ENCODE assay signal across 11 mouse cellular contexts in the genomic region with DNA sequence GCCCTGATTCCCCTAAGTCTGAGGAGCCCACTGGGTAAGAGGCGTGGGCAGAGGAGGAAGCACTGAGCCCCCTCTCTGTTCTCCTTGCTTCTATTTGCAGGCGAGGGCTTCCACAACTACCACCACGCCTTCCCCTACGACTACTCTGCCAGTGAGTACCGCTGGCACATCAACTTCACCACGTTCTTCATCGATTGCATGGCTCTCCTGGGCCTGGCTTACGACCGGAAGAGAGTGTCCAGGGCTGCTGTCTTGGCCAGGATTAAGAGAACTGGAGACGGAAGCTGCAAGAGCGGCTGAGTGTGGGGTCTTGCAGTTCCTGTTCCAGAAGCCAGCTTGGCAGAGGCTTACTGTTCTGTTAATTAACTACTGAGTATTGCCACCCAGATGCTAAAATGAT. TPM values are rescaled to one million over a fixed set of nuclear protein-coding genes. Genes with fewer than 3 reads are reported as not detected.
A peak's percentile ranks its signal among the peaks of the same experiment; 100 is the strongest.
DNase-seq lines count a peak whose midpoint lies in the region; ATAC-seq and TF ChIP-seq lines count a peak whose summit lies in the region.
"Had no signal": no experiment of that assay in that cellular context is flagged by ENCODE, and none has a peak within 500 bp of the region (broad histone marks: within the 10 kb centered on the region; RNA-seq: fewer than 3 reads in every experiment).

No protein-coding gene starts in this region.

- H3K27me3 ChIP-seq in forebrain, postnatal 0 days (ENCODE audit: insufficient read depth, low read length), result no peaks in the 10 kb centered on the region
- no peaks in the 10 kb centered on the region for H3K27me3 ChIP-seq in forebrain, embryonic 10.5 days (ENCODE audit: poor library complexity, severe bottlenecking)
- no peaks in the 10 kb centered on the region for H3K27me3 ChIP-seq in liver, embryonic 11.5 days (replicated peaks; ENCODE audit: control insufficient read depth, insufficient read depth, low read length)
- no peaks in the 10 kb centered on the region for H3K27me3 ChIP-seq in G1E (ENCODE audit: insufficient read depth, low read length)
- no peaks in the 10 kb centered on the region for H3K27me3 ChIP-seq in intestine, embryonic 15.5 days (replicated peaks)

- 64% methylated on average over 11 of the region's 11 CpGs for WGBS in forebrain, postnatal 0 days
- WGBS in forebrain, embryonic 10.5 days, result 95% methylated on average over 11 of the region's 11 CpGs
- 93% methylated on average over 11 of the region's 11 CpGs for WGBS in liver, embryonic 11.5 days
- WGBS in intestine, embryonic 15.5 days, result 76% methylated on average over 11 of the region's 11 CpGs

- ATAC-seq in forebrain, postnatal 0 days, result no peak
- ATAC-seq in liver, embryonic 11.5 days (replicated peaks; ENCODE audit: low FRiP score), result no peak
- ATAC-seq in G1E (ENCODE audit: extremely low read depth, insufficient number of reproducible peaks, low FRiP score, poor library complexity, severe bottlenecking), result no peak
- ATAC-seq in intestine, embryonic 15.5 days, result no peak

- H3K4me3 ChIP-seq in forebrain, postnatal 0 days (ENCODE audit: low read depth, low read length), result no peak overlapping the region
- H3K4me3 ChIP-seq in forebrain, embryonic 10.5 days, result no peak overlapping the region
- H3K4me3 ChIP-seq in liver, embryonic 11.5 days (ENCODE audit: low read depth, low read length), result no peak overlapping the region
- H3K4me3 ChIP-seq in G1E (ENCODE audit: low read depth, low read length), result peak overlapping the region; percentile 7; the same call in 1 of the 2 replicates
- H3K4me3 ChIP-seq in intestine, embryonic 15.5 days (replicated peaks), result no peak overlapping the region

- no peaks in the 10 kb centered on the region for H3K9me3 ChIP-seq in forebrain, postnatal 0 days (ENCODE audit: low read length)
- H3K9me3 ChIP-seq in forebrain, embryonic 10.5 days, result no peaks in the 10 kb centered on the region
- no peaks in the 10 kb centered on the region for H3K9me3 ChIP-seq in liver, embryonic 11.5 days (ENCODE audit: control insufficient read depth, low read length)
- H3K9me3 ChIP-seq in G1E (replicated peaks), result no peaks in the 10 kb centered on the region
- H3K9me3 ChIP-seq in intestine, embryonic 15.5 days, result no peaks in the 10 kb centered on the region

- no peak overlapping the region for H3K9ac ChIP-seq in forebrain, postnatal 0 days
- no peak overlapping the region for H3K9ac ChIP-seq in liver, embryonic 11.5 days (ENCODE audit: low read depth, low read length)
- no peak overlapping the region for H3K9ac ChIP-seq in intestine, embryonic 15.5 days

- H3K4me2 ChIP-seq in forebrain, postnatal 0 days (ENCODE audit: low read depth), result no peak overlapping the region
- no peak overlapping the region for H3K4me2 ChIP-seq in liver, embryonic 11.5 days
- peak overlapping the region; percentile 17; the same call in 1 of the 2 replicates for H3K4me2 ChIP-seq in intestine, embryonic 15.5 days (replicated peaks)

- 0 out of 2 replicates have a peak overlapping the region, but pooled peaks have one; percentile 35 for H3K27ac ChIP-seq in forebrain, postnatal 0 days (ENCODE audit: low read depth, low read length)
- H3K27ac ChIP-seq in forebrain, embryonic 10.5 days, result no peak overlapping the region
- no peak overlapping the region for H3K27ac ChIP-seq in liver, embryonic 11.5 days (ENCODE audit: low read depth, low read length)
- 0 out of 2 replicates have a peak overlapping the region, but pooled peaks have one; percentile 38 for H3K27ac ChIP-seq in intestine, embryonic 15.5 days

- DNase-seq in forebrain, postnatal 0 days, result peak; percentile 42
- DNase-seq in forebrain, embryonic 10.5 days (ENCODE audit: extremely low spot score, low spot score), result no peak
- peak; percentile 30 for DNase-seq in liver, embryonic 11.5 days (ENCODE audit: low spot score)
- no peak for DNase-seq in liver
- no peak for DNase-seq in G1E (ENCODE audit: low spot score)
- no peak for DNase-seq in kidney, postnatal 10 days
- no peak for DNase-seq in right cerebral cortex, postnatal 36 days (ENCODE audit: low spot score in 2 of 2)
- DNase-seq: left cerebral cortex, postnatal 4 days; right cerebral cortex, postnatal 25 days; thymus, postnatal 4 days had no signal

- peaks cover 86% of the 10 kb centered on the region for H3K36me3 ChIP-seq in forebrain, postnatal 0 days (ENCODE audit: insufficient read depth)
- H3K36me3 ChIP-seq in forebrain, embryonic 10.5 days (replicated peaks), result peaks cover 99% of the 10 kb centered on the region
- H3K36me3 ChIP-seq in liver, embryonic 11.5 days (ENCODE audit: control insufficient read depth, insufficient read depth, low read length), result peaks cover 81% of the 10 kb centered on the region
- peaks cover 95% of the 10 kb centered on the region for H3K36me3 ChIP-seq in G1E (replicated peaks)
- H3K36me3 ChIP-seq in intestine, embryonic 15.5 days, result peaks cover 50% of the 10 kb centered on the region

- TF ChIP-seq CTCF in forebrain, postnatal 0 days (IDR thresholded peaks at IDR 0.05; ENCODE audit: low read depth), result no peak
- no peak for TF ChIP-seq CTCF in G1E (IDR thresholded peaks at IDR 0.05; ENCODE audit: low read depth, low read length)

- H3K4me1 ChIP-seq in forebrain, postnatal 0 days (ENCODE audit: insufficient read depth), result peaks cover 25% of the 10 kb centered on the region; the same call in 1 of the 2 replicates
- H3K4me1 ChIP-seq in forebrain, embryonic 10.5 days, result peaks cover 45% of the 10 kb centered on the region
- H3K4me1 ChIP-seq in liver, embryonic 11.5 days (replicated peaks; ENCODE audit: control insufficient read depth, insufficient read depth, low read length), result peaks cover 40% of the 10 kb centered on the region
- peaks cover 76% of the 10 kb centered on the region for H3K4me1 ChIP-seq in G1E (ENCODE audit: insufficient read depth, low read depth, low read length)
- H3K4me1 ChIP-seq in intestine, embryonic 15.5 days (replicated peaks), result peaks cover 35% of the 10 kb centered on the region

RNA-seq across cellular contexts. Expression of a gene that starts 9.4 kb away (rescaled TPM):
- 540 and 696 TPM in 2 replicates for total RNA-seq in forebrain, postnatal 0 days (2014; rRNA removed)
- 162 and 210 TPM in 2 replicates for polyA plus RNA-seq in forebrain, postnatal 0 days (2015; fragmentation: Nextera tagmentation; extraction: Ambion mirVana)
- polyA plus RNA-seq in forebrain, embryonic 10.5 days (2016; fragmentation: Nextera tagmentation; extraction: Ambion mirVana), result 369 and 403 TPM in 2 replicates
- 212 and 231 TPM in 2 replicates for polyA plus RNA-seq in liver, embryonic 11.5 days (2014; fragmentation: Nextera tagmentation; extraction: Ambion mirVana)
- total RNA-seq in G1E (2014; fragmentation: Nextera tagmentation) (710 and 771 TPM in 2 replicates), G1E (2017) (537 and 649 TPM in 2 replicates)
- 63.8 and 97.6 TPM in 2 replicates for polyA plus RNA-seq in G1E (2012)
- polyA plus RNA-seq in intestine, embryonic 15.5 days (2015; fragmentation: Nextera tagmentation; extraction: Ambion mirVana), result 417 and 432 TPM in 2 replicates

RNA-seq across cellular contexts. Expression of a gene that starts 30.0 kb away (rescaled TPM):
- 0.23 and 0.43 TPM in 2 replicates for total RNA-seq in forebrain, postnatal 0 days (2014; rRNA removed)
- 0.11 and 0.25 TPM in 2 replicates for polyA plus RNA-seq in forebrain, postnatal 0 days (2015; fragmentation: Nextera tagmentation; extraction: Ambion mirVana)
- 0.06 TPM in 1 of 2 replicates, not detected in the other for polyA plus RNA-seq in forebrain, embryonic 10.5 days (2016; fragmentation: Nextera tagmentation; extraction: Ambion mirVana)
- polyA plus RNA-seq in liver, embryonic 11.5 days (2014; fragmentation: Nextera tagmentation; extraction: Ambion mirVana), result 0.06 and 0.16 TPM in 2 replicates
- 0.23 TPM in 1 of 2 replicates, not detected in the other for total RNA-seq in G1E (2014; fragmentation: Nextera tagmentation)
- total RNA-seq in G1E (2017), result 0.44 and 0.76 TPM in 2 replicates
- polyA plus RNA-seq in G1E (2012), result 0.10 and 0.13 TPM in 2 replicates
- polyA plus RNA-seq in intestine, embryonic 15.5 days (2015; fragmentation: Nextera tagmentation; extraction: Ambion mirVana), result 0.10 and 0.19 TPM in 2 replicates

Comparison
In these comparisons a context has a peak if more than half of its experiments do, and no peak if none do; other contexts are left out.
1. DNase-seq: peak in forebrain, postnatal 0 days (single experiment) and liver, embryonic 11.5 days (single experiment); none in forebrain, embryonic 10.5 days (single experiment), liver (single experiment), G1E (single experiment), kidney, postnatal 10 days (single experiment) and right cerebral cortex, postnatal 36 days (0 of 2).
2. H3K27ac ChIP-seq: peak in forebrain, postnatal 0 days (single experiment) and intestine, embryonic 15.5 days (single experiment); none in forebrain, embryonic 10.5 days (single experiment) and liver, embryonic 11.5 days (single experiment).